Mouse (Mus musculus) testis, adult 2 months (tissue): ENCODE measurements around the gene Chil1.

Experiments
- CTCF ChIP-seq: fragments of 200-500 bp; IDR thresholded peaks from 2 replicates; pipeline ENCODE4 v1.5.1; 2012; ENCODE audit warnings: low read depth, mild to moderate bottlenecking, inconsistent platforms, low read length, moderate library complexity; ENCODE audit not compliant: control insufficient read depth, insufficient read depth, insufficient replicate concordance
- POLR2A ChIP-seq: fragments of 200-500 bp; IDR thresholded peaks from 2 replicates; pipeline ENCODE4 v1.6.1; 2012; ENCODE audit warnings: low read depth, mild to moderate bottlenecking, inconsistent platforms, low read length, moderate library complexity; ENCODE audit not compliant: control insufficient read depth

- TF ChIP-seq POLR2A (no peak), CTCF (no peak)
Observed at GRCm38 (mm10) chr1:134200481-134200880, 18.5 kb downstream of the Chil1 start.
